In the genomic region with DNA sequence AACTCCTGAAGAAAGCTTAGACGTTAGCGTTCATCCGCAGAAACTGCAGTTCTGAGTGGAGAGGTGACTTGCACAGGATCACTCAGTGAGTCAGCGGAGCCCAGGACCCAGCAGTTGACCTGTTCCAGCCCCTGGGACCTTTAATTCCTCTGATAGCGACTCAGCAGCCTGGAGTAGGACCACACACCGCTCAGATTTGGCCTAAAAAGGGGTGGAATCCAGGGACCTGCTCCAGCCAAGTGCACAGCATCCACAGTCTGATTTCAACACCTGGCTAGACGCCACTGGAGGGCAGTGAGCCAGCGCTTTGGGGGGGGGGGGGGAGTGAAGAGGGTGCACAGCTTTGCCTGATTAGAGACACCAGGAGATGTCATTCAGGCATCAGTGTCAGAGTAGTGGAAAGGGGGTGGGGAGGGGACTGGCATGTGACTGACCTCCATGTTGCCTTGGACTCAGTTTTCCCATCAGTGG, we compare ENCODE assay signal across 9 mouse cellular contexts. TPM values are rescaled to one million over a fixed set of nuclear protein-coding genes. Genes with fewer than 3 reads are reported as not detected.
DNase-seq lines count a peak whose midpoint lies in the region; ATAC-seq and TF ChIP-seq lines count a peak whose summit lies in the region.
"Had no signal": no experiment of that assay in that cellular context is flagged by ENCODE, and none has a peak within 500 bp of the region (broad histone marks: within the 10 kb centered on the region; RNA-seq: fewer than 3 reads in every experiment).

No protein-coding gene starts in this region.

- peak; percentile 57 for ATAC-seq in kidney, embryonic 15.5 days (replicated peaks; ENCODE audit: low FRiP score)
- ATAC-seq in heart, embryonic 16.5 days (replicated peaks; ENCODE audit: extremely low read depth, insufficient read depth, low FRiP score): peak; percentile 89

- TF ChIP-seq POLR2A in kidney, adult 2 months (IDR thresholded peaks at IDR 0.05; ENCODE audit: low read depth, low read length): no peak

- H3K4me1 ChIP-seq in kidney, embryonic 15.5 days: peaks cover 35% of the 10 kb centered on the region
- peaks cover 4% of the 10 kb centered on the region; the same call in 1 of the 2 replicates for H3K4me1 ChIP-seq in kidney, adult 2 months (ENCODE audit: control insufficient read depth, insufficient read depth, low read length)
- peaks cover 29% of the 10 kb centered on the region for H3K4me1 ChIP-seq in heart, embryonic 16.5 days (ENCODE audit: control insufficient read depth, insufficient read depth, low read length)
- H3K4me1 ChIP-seq: neural tube, embryonic 12.5 days had no signal

- H3K4me2 ChIP-seq in kidney, embryonic 15.5 days: no peak overlapping the region
- no peak overlapping the region for H3K4me2 ChIP-seq in heart, embryonic 16.5 days (ENCODE audit: low read depth, low read length)
- H3K4me2 ChIP-seq: neural tube, embryonic 12.5 days had no signal

- H3K27me3 ChIP-seq in kidney, embryonic 15.5 days: no peaks in the 10 kb centered on the region
- no peaks in the 10 kb centered on the region for H3K27me3 ChIP-seq in kidney, adult 2 months (replicated peaks; ENCODE audit: control insufficient read depth, insufficient read depth, low read length)
- no peaks in the 10 kb centered on the region for H3K27me3 ChIP-seq in heart, embryonic 16.5 days (ENCODE audit: control insufficient read depth, insufficient read depth, low read length)
- H3K27me3 ChIP-seq: neural tube, embryonic 12.5 days had no signal

- H3K9ac ChIP-seq in kidney, embryonic 15.5 days: no peak overlapping the region
- no peak overlapping the region for H3K9ac ChIP-seq in heart, embryonic 16.5 days (ENCODE audit: low read length)
- H3K9ac ChIP-seq: neural tube, embryonic 12.5 days had no signal

- no peak overlapping the region for H3K27ac ChIP-seq in kidney, embryonic 15.5 days
- H3K27ac ChIP-seq in kidney, adult 2 months (ENCODE audit: insufficient read depth, low read depth, low read length): no peak overlapping the region
- H3K27ac ChIP-seq in heart, embryonic 16.5 days (ENCODE audit: low read length): peak overlapping the region; percentile 80
- H3K27ac ChIP-seq: neural tube, embryonic 12.5 days had no signal

- WGBS in kidney, embryonic 15.5 days: 52% methylated on average over 8 of the region's 8 CpGs
- 58% methylated on average over 8 of the region's 8 CpGs for WGBS in kidney, adult 2 months
- WGBS in heart, embryonic 16.5 days: 21% methylated on average over 8 of the region's 8 CpGs

- intact Hi-C loops in left cerebral cortex, postnatal 36 days (cut with DNase I): no loop called here

- no peak overlapping the region for H3K4me3 ChIP-seq in kidney, embryonic 15.5 days (replicated peaks)
- no peak overlapping the region for H3K4me3 ChIP-seq in kidney, adult 2 months (ENCODE audit: insufficient read depth, low read depth, low read length)
- H3K4me3 ChIP-seq in heart, embryonic 16.5 days (ENCODE audit: low read length): no peak overlapping the region
- H3K4me3 ChIP-seq: neural tube, embryonic 12.5 days had no signal

- TF ChIP-seq CTCF in kidney, adult 2 months (conservative IDR thresholded peaks at IDR 0.05; ENCODE audit: insufficient read depth, insufficient read length, low read depth, low read length): no peak

- no peaks in the 10 kb centered on the region for H3K36me3 ChIP-seq in kidney, embryonic 15.5 days
- no peaks in the 10 kb centered on the region for H3K36me3 ChIP-seq in kidney, adult 2 months (ENCODE audit: control insufficient read depth, insufficient read depth, low read length)
- no peaks in the 10 kb centered on the region for H3K36me3 ChIP-seq in heart, embryonic 16.5 days (ENCODE audit: control insufficient read depth, insufficient read depth)
- H3K36me3 ChIP-seq: neural tube, embryonic 12.5 days had no signal

- DNase-seq in kidney, adult 2 months: no peak
- DNase-seq in adipocyte (ENCODE audit: low spot score): peak; percentile 60
- DNase-seq in lung, postnatal 4 days: peak; percentile 46 to 66
- no peak for DNase-seq in kidney, adult 8-10 months
- no peak for DNase-seq in embryo, embryonic 10.5 days (ENCODE audit: low spot score)
- no peak for DNase-seq in left cerebral cortex, postnatal 36 days (ENCODE audit: low spot score in 2 of 2)

- no peaks in the 10 kb centered on the region for H3K9me3 ChIP-seq in kidney, embryonic 15.5 days (replicated peaks)
- no peaks in the 10 kb centered on the region for H3K9me3 ChIP-seq in heart, embryonic 16.5 days (replicated peaks; ENCODE audit: control insufficient read depth, low read length)
- H3K9me3 ChIP-seq: neural tube, embryonic 12.5 days had no signal

RNA-seq across cellular contexts. Expression of a gene that starts 22.5 kb away (rescaled TPM):
- polyA plus RNA-seq in kidney, embryonic 15.5 days (2015; fragmentation: Nextera tagmentation; extraction: Ambion mirVana): 30.4 and 39.7 TPM in 2 replicates
- 217 and 221 TPM in 2 replicates for polyA plus RNA-seq in kidney, adult 2 months (2012; rRNA removed)
- polyA plus RNA-seq in heart, embryonic 16.5 days (2015; fragmentation: Nextera tagmentation; extraction: Ambion mirVana): 226 and 256 TPM in 2 replicates
- 10 to 100 TPM; 11.2 to 11.5 TPM for total RNA-seq in left cerebral cortex, postnatal 36 days (2021)

Comparison
In these comparisons a context has a peak if more than half of its experiments do, and no peak if none do; other contexts are left out.
1. DNase-seq: peak in adipocyte (single experiment) and lung, postnatal 4 days (2 of 2); none in kidney, adult 2 months (single experiment), kidney, adult 8-10 months (0 of 2), embryo, embryonic 10.5 days (single experiment) and left cerebral cortex, postnatal 36 days (0 of 2).